Mouse (Mus musculus): ENCODE measurements around the gene Gbp9.
"Not testable (repeated sequence)": the region's sequence is repeated elsewhere in the genome, so short reads cannot be mapped to it uniquely, and the experiment has no call there.

DNA sequence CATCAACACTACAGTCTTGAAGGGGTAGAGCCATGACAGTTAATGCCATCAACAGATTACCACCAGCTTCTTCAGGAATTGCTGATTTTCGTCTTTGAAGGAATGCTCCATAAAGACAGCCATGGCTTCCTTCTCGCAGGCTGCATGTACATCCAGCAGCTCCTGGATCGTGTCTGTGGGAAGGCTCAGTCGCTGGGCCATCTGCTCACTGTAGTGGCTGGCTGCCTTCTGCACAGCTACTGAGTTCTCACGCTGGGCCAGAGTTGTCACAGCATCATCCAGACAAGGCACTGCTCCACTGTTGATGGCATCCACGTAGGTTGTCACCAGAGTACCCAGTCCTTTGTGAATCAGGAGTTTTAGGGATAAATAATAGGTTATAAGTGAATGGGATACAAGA is 17.6 kb downstream of the Gbp9 start:
- TF ChIP-seq POLR2A (IDR thresholded peaks at IDR 0.05; ENCODE audit: insufficient read depth, low read depth, low read length); CTCF (IDR thresholded peaks at IDR 0.05); EP300 (IDR thresholded peaks at IDR 0.05; ENCODE audit: insufficient read depth, low read depth, low read length): not testable (repeated sequence)

All from heart, adult 2 months (tissue).